Mouse (Mus musculus): Measurements from ENCODE around the gene Pcdh9. TPM values are rescaled to one million over a fixed set of nuclear protein-coding genes. Genes with fewer than 3 reads are reported as not detected.

Gene Pcdh9
- total and polyA plus RNA-seq, 2 experiments from 2014 or later = 85.2 to 100 TPM

- 75% methylated on average over 1 of the region's 1 CpGs for WGBS
Observed at GRCm38 (mm10) chr14:93409314-93409713, 481.2 kb downstream of the Pcdh9 start.

GRCm38 (mm10) chr14:93407747-93408146 is 482.7 kb downstream of the Pcdh9 start:
- Histone ChIP-seq H3K9me3 (ENCODE audit: low read length) (no peaks in the 10 kb centered on the region), H3K27me3 (ENCODE audit: insufficient read depth, low read length) (no peaks in the 10 kb centered on the region), H3K4me1 (ENCODE audit: insufficient read depth) (no peaks in the 10 kb centered on the region), H3K4me2 (ENCODE audit: low read depth) (no peak overlapping the region), H3K9ac (no peak overlapping the region), H3K4me3 (ENCODE audit: low read depth, low read length) (no peak overlapping the region), H3K27ac (ENCODE audit: low read depth, low read length) (no peak overlapping the region), H3K36me3 (ENCODE audit: insufficient read depth) (no peaks in the 10 kb centered on the region)
- no peak for ATAC-seq
- DNase-seq = no peak
- TF ChIP-seq CTCF (IDR thresholded peaks at IDR 0.05; ENCODE audit: low read depth) = no peak
- WGBS = 80% methylated on average over 5 of the region's 5 CpGs

More at GRCm38 (mm10) chr14:93409314-93409713, 481.2 kb downstream of the Pcdh9 start:
- ATAC-seq (no peak), DNase-seq (no peak)
- Histone ChIP-seq H3K36me3 (ENCODE audit: insufficient read depth) (no peaks in the 10 kb centered on the region), H3K9ac (no peak overlapping the region), H3K4me1 (ENCODE audit: insufficient read depth) (no peaks in the 10 kb centered on the region), H3K4me2 (ENCODE audit: low read depth) (no peak overlapping the region), H3K4me3 (ENCODE audit: low read depth, low read length) (no peak overlapping the region), H3K27ac (ENCODE audit: low read depth, low read length) (no peak overlapping the region), H3K27me3 (ENCODE audit: insufficient read depth, low read length) (no peaks in the 10 kb centered on the region), H3K9me3 (ENCODE audit: low read length) (no peaks in the 10 kb centered on the region)
- no peak for TF ChIP-seq CTCF (IDR thresholded peaks at IDR 0.05; ENCODE audit: low read depth)

GRCm38 (mm10) chr14:93385090-93385489 is 505.4 kb downstream of the Pcdh9 start:
- Histone ChIP-seq H3K9ac (no peak overlapping the region), H3K27me3 (ENCODE audit: insufficient read depth, low read length) (no peaks in the 10 kb centered on the region), H3K9me3 (ENCODE audit: low read length) (no peaks in the 10 kb centered on the region), H3K36me3 (ENCODE audit: insufficient read depth) (no peaks in the 10 kb centered on the region), H3K4me2 (ENCODE audit: low read depth) (no peak overlapping the region), H3K27ac (ENCODE audit: low read depth, low read length) (no peak overlapping the region), H3K4me1 (ENCODE audit: insufficient read depth) (no peaks in the 10 kb centered on the region), H3K4me3 (ENCODE audit: low read depth, low read length) (no peak overlapping the region)
- 57% methylated on average over 2 of the region's 2 CpGs for WGBS
- DNase-seq = peak; percentile 64
- peak; percentile 66 for ATAC-seq
- no peak for TF ChIP-seq CTCF (IDR thresholded peaks at IDR 0.05; ENCODE audit: low read depth)

GRCm38 (mm10) chr14:93381163-93381562 is 509.3 kb downstream of the Pcdh9 start:
- no peak overlapping the region for H3K4me2 ChIP-seq (ENCODE audit: low read depth)
- no peaks in the 10 kb centered on the region for H3K36me3 ChIP-seq (ENCODE audit: insufficient read depth)
- WGBS = 24% methylated on average over 4 of the region's 4 CpGs
- peak; percentile 48 for TF ChIP-seq CTCF (IDR thresholded peaks at IDR 0.05; ENCODE audit: low read depth)
- H3K27me3 ChIP-seq (ENCODE audit: insufficient read depth, low read length) = no peaks in the 10 kb centered on the region
- no peak overlapping the region for H3K4me3 ChIP-seq (ENCODE audit: low read depth, low read length)
- DNase-seq = peak; percentile 37
- no peaks in the 10 kb centered on the region for H3K4me1 ChIP-seq (ENCODE audit: insufficient read depth)
- H3K9me3 ChIP-seq (ENCODE audit: low read length) = no peaks in the 10 kb centered on the region
- H3K27ac ChIP-seq (ENCODE audit: low read depth, low read length) = no peak overlapping the region
- no peak overlapping the region for H3K9ac ChIP-seq
- ATAC-seq = peak; percentile 66

- Histone ChIP-seq H3K4me2 (ENCODE audit: low read depth) (no peak overlapping the region), H3K27ac (ENCODE audit: low read depth, low read length) (no peak overlapping the region), H3K4me1 (ENCODE audit: insufficient read depth) (no peaks in the 10 kb centered on the region), H3K36me3 (ENCODE audit: insufficient read depth) (no peaks in the 10 kb centered on the region), H3K9me3 (ENCODE audit: low read length) (no peaks in the 10 kb centered on the region), H3K4me3 (ENCODE audit: low read depth, low read length) (no peak overlapping the region), H3K27me3 (ENCODE audit: insufficient read depth, low read length) (no peaks in the 10 kb centered on the region), H3K9ac (no peak overlapping the region)
- TF ChIP-seq CTCF (IDR thresholded peaks at IDR 0.05; ENCODE audit: low read depth) = peak; percentile 18; the same call in 1 of the 2 replicates
- ATAC-seq (peak; percentile 55; the same call in 1 of the 2 replicates), DNase-seq (no peak)
- 16% methylated on average over 1 of the region's 1 CpGs for WGBS
Observed at GRCm38 (mm10) chr14:93380757-93381156, 509.7 kb downstream of the Pcdh9 start.

- Histone ChIP-seq H3K4me3 (ENCODE audit: low read depth, low read length) (no peak overlapping the region), H3K4me1 (ENCODE audit: insufficient read depth) (no peaks in the 10 kb centered on the region), H3K36me3 (ENCODE audit: insufficient read depth) (no peaks in the 10 kb centered on the region), H3K9ac (no peak overlapping the region), H3K9me3 (ENCODE audit: low read length) (no peaks in the 10 kb centered on the region), H3K4me2 (ENCODE audit: low read depth) (no peak overlapping the region), H3K27me3 (ENCODE audit: insufficient read depth, low read length) (no peaks in the 10 kb centered on the region), H3K27ac (ENCODE audit: low read depth, low read length) (no peak overlapping the region)
- ATAC-seq (no peak), DNase-seq (no peak)
- no peak for TF ChIP-seq CTCF (IDR thresholded peaks at IDR 0.05; ENCODE audit: low read depth)
- WGBS = 82% methylated on average over 4 of the region's 4 CpGs
Observed at GRCm38 (mm10) chr14:93376159-93376558, 514.3 kb downstream of the Pcdh9 start.

- no peaks in the 10 kb centered on the region for H3K27me3 ChIP-seq (ENCODE audit: insufficient read depth, low read length)
- ATAC-seq = no peak
- no peak for DNase-seq
- no peak overlapping the region for H3K9ac ChIP-seq
- WGBS = 53% methylated on average over 4 of the region's 4 CpGs
- no peak overlapping the region for H3K4me2 ChIP-seq (ENCODE audit: low read depth)
- no peaks in the 10 kb centered on the region for H3K36me3 ChIP-seq (ENCODE audit: insufficient read depth)
- no peak overlapping the region for H3K4me3 ChIP-seq (ENCODE audit: low read depth, low read length)
- H3K9me3 ChIP-seq (ENCODE audit: low read length) = no peaks in the 10 kb centered on the region
- H3K27ac ChIP-seq (ENCODE audit: low read depth, low read length) = no peak overlapping the region
- no peak for TF ChIP-seq CTCF (IDR thresholded peaks at IDR 0.05; ENCODE audit: low read depth)
- H3K4me1 ChIP-seq (ENCODE audit: insufficient read depth) = no peaks in the 10 kb centered on the region
Observed at GRCm38 (mm10) chr14:93374181-93374580, 516.3 kb downstream of the Pcdh9 start.

Measured in forebrain, postnatal 0 days (tissue).